Mouse (Mus musculus): Measurements from ENCODE around the gene Zfp61. TPM values are rescaled to one million over a fixed set of nuclear protein-coding genes. Genes with fewer than 3 reads are reported as not detected.

Gene Zfp61
- polyA plus RNA-seq (2015; fragmentation: Nextera tagmentation; extraction: Ambion mirVana), result 2.3 and 2.7 TPM in 2 replicates

DNA sequence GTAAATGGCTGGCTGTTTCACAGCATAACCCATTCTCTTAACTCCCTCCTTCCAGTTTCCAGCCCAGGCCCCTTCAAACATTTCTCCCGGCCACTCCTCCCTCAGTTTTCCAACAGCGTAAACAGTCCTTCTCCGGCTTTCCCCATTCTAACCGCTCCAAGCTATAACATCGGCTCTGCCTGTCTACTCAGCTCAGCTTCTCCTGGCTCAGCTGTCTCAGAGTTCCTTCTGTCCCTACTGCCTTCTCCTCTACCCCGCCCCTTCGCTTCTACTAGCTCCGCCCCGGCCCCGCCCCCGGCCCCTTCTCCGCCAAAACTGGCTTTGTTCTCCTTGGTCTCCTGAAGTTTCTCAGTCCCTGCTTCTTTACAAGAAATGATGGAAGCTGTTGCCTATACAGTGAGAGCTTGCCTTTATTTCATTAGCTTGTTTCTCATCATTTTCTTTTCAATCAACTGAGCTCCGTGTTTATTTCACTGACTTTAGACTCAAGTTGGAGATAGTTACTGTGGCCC, at the start of gene Zfp61:
Gene Zfp61 (minus strand): TSS at position 462 of the 512 bp plus-strand sequence.
- Histone ChIP-seq H3K9ac (ENCODE audit: low read depth, low read length) (peak within 1 kb of the TSS; percentile 55), H3K27me3 (ENCODE audit: control insufficient read depth, insufficient read depth, low read depth, low read length) (no peaks in the 10 kb centered on the region), H3K9me3 (replicated peaks; ENCODE audit: control insufficient read depth, low read length) (no peaks in the 10 kb centered on the region), H3K4me3 (ENCODE audit: low read depth, low read length) (peak within 1 kb of the TSS; percentile 74), H3K27ac (ENCODE audit: low read length) (no peak within 1 kb of the TSS), H3K4me1 (ENCODE audit: control insufficient read depth, low read depth, low read length) (peaks cover 12% of the 10 kb centered on the region), H3K36me3 (ENCODE audit: control insufficient read depth, insufficient read depth) (no peaks in the 10 kb centered on the region), H3K4me2 (ENCODE audit: low read depth, low read length) (peak within 1 kb of the TSS; percentile 94)
- ATAC-seq (ENCODE audit: low read depth), result peak; percentile 75
- WGBS (ENCODE audit: insufficient replicate concordance), result 4% methylated on average over 13 of the region's 13 CpGs

DNA sequence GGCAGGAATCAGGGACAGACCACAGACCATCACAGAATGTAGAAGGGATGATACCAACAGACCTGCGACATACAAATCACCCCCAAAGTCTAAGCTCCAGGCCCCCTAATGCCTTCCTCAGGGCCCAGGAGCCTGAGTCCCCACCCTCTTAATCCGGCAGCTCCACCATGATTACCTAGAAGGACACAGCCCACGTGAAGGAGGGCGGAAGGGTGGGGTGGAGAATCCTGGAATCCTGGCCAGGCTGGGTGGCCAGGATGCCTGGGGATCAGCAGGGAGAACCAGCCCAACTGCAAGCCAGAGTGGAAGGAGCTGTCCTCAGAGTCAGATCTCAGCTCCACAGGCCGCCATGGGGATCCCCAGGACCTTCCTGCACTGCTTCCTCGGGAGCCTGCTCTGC, 47.9 kb upstream of the Zfp61 start, which contains the start of gene Lypd5:
Gene Lypd5 (plus strand): TSS at position 301 of the 400 bp plus-strand sequence.
- no peaks in the 10 kb centered on the region; the same call in 1 of the 2 replicates for H3K27me3 ChIP-seq (ENCODE audit: control insufficient read depth, insufficient read depth, low read depth, low read length)
- H3K4me2 ChIP-seq (ENCODE audit: low read depth, low read length), result no peak within 1 kb of the TSS
- H3K4me1 ChIP-seq (ENCODE audit: control insufficient read depth, low read depth, low read length), result no peaks in the 10 kb centered on the region
- H3K27ac ChIP-seq (ENCODE audit: low read length), result no peak within 1 kb of the TSS
- WGBS (ENCODE audit: insufficient replicate concordance), result 33% methylated on average over 6 of the region's 6 CpGs
- H3K36me3 ChIP-seq (ENCODE audit: control insufficient read depth, insufficient read depth), result no peaks in the 10 kb centered on the region
- no peaks in the 10 kb centered on the region for H3K9me3 ChIP-seq (replicated peaks; ENCODE audit: control insufficient read depth, low read length)
- no peak for ATAC-seq (ENCODE audit: low read depth)
- H3K9ac ChIP-seq (ENCODE audit: low read depth, low read length), result no peak within 1 kb of the TSS
- no peak within 1 kb of the TSS for H3K4me3 ChIP-seq (ENCODE audit: low read depth, low read length)

DNA sequence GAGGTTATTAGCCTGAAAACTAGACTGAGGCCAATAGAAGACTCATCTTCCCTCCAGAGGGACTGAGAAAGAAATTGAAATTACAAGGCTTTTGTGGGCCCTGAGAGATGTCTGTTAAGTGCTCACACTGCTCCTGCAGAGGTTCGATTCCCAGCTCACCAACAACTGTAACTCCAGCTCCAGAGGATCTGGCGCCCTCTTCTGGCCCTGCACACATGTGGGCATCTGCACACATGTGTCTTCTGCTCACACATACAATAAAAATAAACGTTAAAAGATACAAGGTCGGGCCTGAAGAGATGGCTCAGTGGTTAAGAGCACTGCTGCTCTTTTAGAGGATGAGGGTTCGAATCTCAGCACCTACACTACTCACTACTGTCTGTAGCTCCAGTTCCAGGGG, 45.4 kb upstream of the Zfp61 start:
- no peaks in the 10 kb centered on the region for H3K9me3 ChIP-seq (replicated peaks; ENCODE audit: control insufficient read depth, low read length)
- 45% methylated on average over 5 of the region's 5 CpGs for WGBS (ENCODE audit: insufficient replicate concordance)

DNA sequence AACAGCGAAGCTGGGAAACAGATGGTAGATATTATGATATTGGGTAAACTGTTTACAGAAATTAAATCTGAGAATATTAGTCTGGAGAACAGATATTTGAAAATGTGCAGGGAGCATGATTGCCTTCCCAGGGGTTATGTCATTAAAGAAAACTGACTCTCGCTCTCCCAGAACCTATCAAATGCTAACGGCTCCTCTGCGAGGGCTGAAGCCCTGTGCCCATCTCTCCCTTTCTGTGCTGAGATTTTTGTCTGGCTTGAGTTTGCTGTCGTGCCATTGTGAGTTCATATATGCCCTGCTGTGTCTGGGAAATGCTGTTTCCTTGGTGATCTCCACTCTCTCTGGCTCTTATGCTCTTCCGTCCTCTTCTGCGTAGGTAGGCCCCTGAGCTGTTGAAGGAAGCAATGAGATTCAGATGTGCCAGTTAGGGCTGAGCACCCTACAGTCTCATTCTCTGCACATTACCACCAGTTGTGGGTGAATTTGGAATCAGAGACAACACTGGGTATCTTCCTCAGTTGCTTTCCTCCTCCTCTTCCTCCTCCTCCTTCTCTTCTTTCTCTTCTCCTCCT, 42.8 kb upstream of the Zfp61 start:
- no peak for ATAC-seq (ENCODE audit: low read depth)
- H3K9ac ChIP-seq (ENCODE audit: low read depth, low read length), result no peak overlapping the region

More for the DNA sequence above, 45.4 kb upstream of the Zfp61 start:
- Histone ChIP-seq H3K27me3 (ENCODE audit: control insufficient read depth, insufficient read depth, low read depth, low read length) (no peaks in the 10 kb centered on the region; the same call in 1 of the 2 replicates), H3K9ac (ENCODE audit: low read depth, low read length) (no peak overlapping the region), H3K4me3 (ENCODE audit: low read depth, low read length) (no peak overlapping the region), H3K27ac (ENCODE audit: low read length) (no peak overlapping the region), H3K4me1 (ENCODE audit: control insufficient read depth, low read depth, low read length) (no peaks in the 10 kb centered on the region), H3K4me2 (ENCODE audit: low read depth, low read length) (no peak overlapping the region), H3K36me3 (ENCODE audit: control insufficient read depth, insufficient read depth) (no peaks in the 10 kb centered on the region)
- no peak for ATAC-seq (ENCODE audit: low read depth)

DNA sequence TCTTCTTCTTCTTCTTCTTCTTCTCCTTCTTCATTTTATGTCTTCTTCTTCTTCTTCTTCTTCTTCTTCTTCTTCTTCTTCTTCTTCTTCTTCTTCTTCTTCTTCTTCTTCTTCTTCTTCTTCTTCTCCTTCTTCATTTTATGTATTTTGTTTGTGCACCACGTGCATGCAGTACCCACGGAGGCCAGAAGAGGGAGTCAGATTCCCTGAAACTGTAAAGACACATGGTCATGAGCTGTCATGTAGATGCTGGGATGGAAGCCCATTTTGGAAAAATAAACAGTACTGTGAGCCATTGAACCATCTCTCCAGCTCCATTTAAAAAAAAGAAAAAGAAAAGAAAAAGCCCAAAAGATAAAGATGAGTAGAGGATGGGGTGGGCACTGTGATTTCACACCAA, 37.2 kb upstream of the Zfp61 start:
- no peak overlapping the region for H3K4me3 ChIP-seq (ENCODE audit: low read depth, low read length)
- peaks cover 11% of the 10 kb centered on the region for H3K27me3 ChIP-seq (ENCODE audit: control insufficient read depth, insufficient read depth, low read depth, low read length)
- 31% methylated on average over 2 of the region's 2 CpGs for WGBS (ENCODE audit: insufficient replicate concordance)
- no peak overlapping the region for H3K27ac ChIP-seq (ENCODE audit: low read length)
- no peaks in the 10 kb centered on the region for H3K9me3 ChIP-seq (replicated peaks; ENCODE audit: control insufficient read depth, low read length)
- no peak overlapping the region for H3K4me2 ChIP-seq (ENCODE audit: low read depth, low read length)
- no peak overlapping the region for H3K9ac ChIP-seq (ENCODE audit: low read depth, low read length)
- no peaks in the 10 kb centered on the region for H3K4me1 ChIP-seq (ENCODE audit: control insufficient read depth, low read depth, low read length)
- H3K36me3 ChIP-seq (ENCODE audit: control insufficient read depth, insufficient read depth), result no peaks in the 10 kb centered on the region
- no peak for ATAC-seq (ENCODE audit: low read depth)

More for the DNA sequence above, 42.8 kb upstream of the Zfp61 start:
- H3K4me1 ChIP-seq (ENCODE audit: control insufficient read depth, low read depth, low read length), result no peaks in the 10 kb centered on the region
- no peaks in the 10 kb centered on the region for H3K36me3 ChIP-seq (ENCODE audit: control insufficient read depth, insufficient read depth)
- H3K9me3 ChIP-seq (replicated peaks; ENCODE audit: control insufficient read depth, low read length), result no peaks in the 10 kb centered on the region
- no peak overlapping the region for H3K4me2 ChIP-seq (ENCODE audit: low read depth, low read length)
- H3K4me3 ChIP-seq (ENCODE audit: low read depth, low read length), result no peak overlapping the region
- no peaks in the 10 kb centered on the region for H3K27me3 ChIP-seq (ENCODE audit: control insufficient read depth, insufficient read depth, low read depth, low read length)
- WGBS (ENCODE audit: insufficient replicate concordance), result 55% methylated on average over 7 of the region's 7 CpGs
- no peak overlapping the region for H3K27ac ChIP-seq (ENCODE audit: low read length)

DNA sequence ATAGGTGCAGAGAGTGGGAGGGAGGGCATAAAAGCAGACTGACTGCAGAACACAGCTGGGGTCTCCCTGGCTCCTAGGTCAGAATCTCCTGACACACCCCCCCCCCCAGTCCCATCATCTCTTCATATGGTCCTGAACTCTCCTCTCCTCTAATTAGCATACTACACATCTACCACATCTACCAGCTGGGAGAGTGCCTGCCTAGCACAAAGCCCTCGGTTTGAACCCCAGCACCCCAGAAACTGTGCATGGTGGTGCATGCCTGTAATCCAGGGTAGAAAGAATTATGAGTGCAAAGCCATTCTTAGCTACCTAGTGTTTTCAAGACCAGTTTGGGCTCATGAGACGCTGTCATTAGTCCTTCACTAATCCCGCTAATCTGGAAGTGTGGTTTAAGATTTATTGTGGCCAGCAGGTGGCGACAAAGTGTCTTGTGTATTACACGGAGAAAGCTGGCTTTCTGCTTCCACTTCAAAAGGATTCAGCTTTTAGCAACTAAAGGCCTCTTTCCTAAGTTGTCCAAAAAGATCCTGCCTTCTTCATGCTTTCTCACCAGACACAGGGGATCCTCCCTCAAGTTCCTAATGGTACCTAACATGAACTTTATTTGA, 34.8 kb upstream of the Zfp61 start:
- WGBS (ENCODE audit: insufficient replicate concordance), result 6% methylated on average over 5 of the region's 5 CpGs
- H3K4me2 ChIP-seq (ENCODE audit: low read depth, low read length), result no peak overlapping the region

DNA sequence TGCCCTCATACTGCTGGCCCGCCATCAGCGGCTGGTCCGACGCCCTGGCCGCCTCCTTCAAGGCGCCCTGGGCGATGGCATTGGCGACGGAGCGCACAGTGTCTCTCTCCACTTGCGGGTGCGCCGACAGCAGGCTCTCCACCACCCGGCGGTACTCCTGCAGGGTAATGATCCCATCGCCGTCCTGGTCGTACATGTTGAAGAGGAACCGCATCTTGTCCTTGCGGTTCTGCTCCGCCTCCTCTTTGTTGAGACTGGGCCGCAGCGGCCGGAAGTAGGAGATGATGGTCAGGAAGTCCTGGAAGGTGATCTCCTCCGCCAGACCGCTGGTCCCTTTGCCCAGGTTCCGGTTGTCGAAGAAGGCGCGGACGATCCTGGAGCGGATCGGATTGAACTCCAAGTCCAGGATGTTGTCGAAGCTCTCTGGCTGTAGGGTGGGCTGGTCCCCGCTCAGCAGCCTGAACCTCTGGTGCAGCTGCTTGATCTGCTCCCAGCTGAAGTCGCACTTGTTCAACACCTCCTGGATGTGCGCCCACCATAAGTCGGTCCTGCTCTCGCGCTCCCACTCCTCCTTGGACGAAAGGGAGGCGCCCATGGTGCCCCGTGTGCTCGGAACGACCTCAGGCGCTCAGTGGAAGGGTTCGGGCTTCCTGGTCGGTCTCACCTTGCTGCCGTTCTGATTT, 32.4 kb upstream of the Zfp61 start, which contains the start of gene Tescl:
Gene Tescl (minus strand): TSS at position 633 of the 683 bp plus-strand sequence.
- no peak within 1 kb of the TSS for H3K9ac ChIP-seq (ENCODE audit: low read depth, low read length)
- no peaks in the 10 kb centered on the region for H3K9me3 ChIP-seq (replicated peaks; ENCODE audit: control insufficient read depth, low read length)
- 28% methylated on average over 49 of the region's 49 CpGs for WGBS (ENCODE audit: insufficient replicate concordance)
- H3K27me3 ChIP-seq (ENCODE audit: control insufficient read depth, insufficient read depth, low read depth, low read length), result peaks cover 16% of the 10 kb centered on the region
- no peaks in the 10 kb centered on the region for H3K4me1 ChIP-seq (ENCODE audit: control insufficient read depth, low read depth, low read length)
- ATAC-seq (ENCODE audit: low read depth), result no peak
- H3K4me2 ChIP-seq (ENCODE audit: low read depth, low read length), result no peak within 1 kb of the TSS
- H3K27ac ChIP-seq (ENCODE audit: low read length), result no peak within 1 kb of the TSS
- no peak within 1 kb of the TSS for H3K4me3 ChIP-seq (ENCODE audit: low read depth, low read length)
- no peaks in the 10 kb centered on the region for H3K36me3 ChIP-seq (ENCODE audit: control insufficient read depth, insufficient read depth)

More for the DNA sequence above, 34.8 kb upstream of the Zfp61 start:
- Histone ChIP-seq H3K27me3 (ENCODE audit: control insufficient read depth, insufficient read depth, low read depth, low read length) (peaks cover 16% of the 10 kb centered on the region), H3K4me1 (ENCODE audit: control insufficient read depth, low read depth, low read length) (no peaks in the 10 kb centered on the region), H3K27ac (ENCODE audit: low read length) (no peak overlapping the region), H3K9me3 (replicated peaks; ENCODE audit: control insufficient read depth, low read length) (no peaks in the 10 kb centered on the region), H3K36me3 (ENCODE audit: control insufficient read depth, insufficient read depth) (no peaks in the 10 kb centered on the region), H3K4me3 (ENCODE audit: low read depth, low read length) (no peak overlapping the region), H3K9ac (ENCODE audit: low read depth, low read length) (no peak overlapping the region)
- ATAC-seq (ENCODE audit: low read depth), result no peak

DNA sequence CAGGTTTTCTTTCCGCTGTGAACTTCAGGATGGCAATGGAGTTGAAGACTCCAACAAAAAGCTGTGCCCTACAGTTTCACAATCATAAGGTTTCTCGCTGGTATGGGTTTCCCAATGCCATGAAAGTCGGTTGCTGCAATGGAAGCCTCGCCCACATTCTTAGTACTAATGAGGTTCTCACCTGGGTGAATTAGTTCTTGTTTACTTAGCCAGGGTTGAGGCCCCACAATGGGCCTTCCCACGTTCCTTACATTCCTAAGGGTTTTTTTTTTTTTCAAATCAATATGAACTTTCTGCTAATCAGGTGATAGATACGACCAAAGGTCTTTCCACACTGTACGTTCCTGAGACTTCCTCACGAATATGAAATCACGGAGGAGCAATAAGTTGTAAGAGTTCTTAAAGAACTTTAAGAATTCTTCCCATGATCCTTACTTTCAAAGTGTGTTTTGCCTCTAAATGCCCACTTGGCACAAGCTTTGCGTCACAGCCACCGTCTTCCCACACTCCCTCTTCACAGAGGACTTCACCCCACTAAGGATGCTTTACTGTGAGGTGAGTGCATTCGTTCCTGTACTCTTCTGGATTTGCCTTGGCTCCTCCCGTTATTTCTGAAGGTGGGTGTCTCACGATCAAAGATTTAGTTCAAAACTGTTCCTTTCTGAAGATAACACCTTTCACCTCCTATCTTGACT, 26.4 kb upstream of the Zfp61 start:
- Histone ChIP-seq H3K4me3 (ENCODE audit: low read depth, low read length) (no peak overlapping the region), H3K9ac (ENCODE audit: low read depth, low read length) (no peak overlapping the region), H3K27ac (ENCODE audit: low read length) (no peak overlapping the region), H3K4me1 (ENCODE audit: control insufficient read depth, low read depth, low read length) (no peaks in the 10 kb centered on the region), H3K36me3 (ENCODE audit: control insufficient read depth, insufficient read depth) (no peaks in the 10 kb centered on the region), H3K27me3 (ENCODE audit: control insufficient read depth, insufficient read depth, low read depth, low read length) (peaks cover 5% of the 10 kb centered on the region), H3K4me2 (ENCODE audit: low read depth, low read length) (no peak overlapping the region), H3K9me3 (replicated peaks; ENCODE audit: control insufficient read depth, low read length) (no peaks in the 10 kb centered on the region)
- no peak for ATAC-seq (ENCODE audit: low read depth)
- WGBS (ENCODE audit: insufficient replicate concordance), result 64% methylated on average over 14 of the region's 14 CpGs

Data from liver, embryonic 16.5 days (tissue).